Mouse (Mus musculus) megakaryocyte, embryonic 14.5 days (primary cell): ENCODE data around the gene Alk.

Experiments used
- FLI1 ChIP-seq: IDR thresholded peaks from 2 replicates; pipeline ENCODE4 v1.6.1; 2012; ENCODE audit warnings: low read length, inconsistent platforms, mixed read lengths
- GATA1 ChIP-seq: IDR thresholded peaks from 3 replicates; pipeline ENCODE4 v1.6.1; 2012; ENCODE audit warnings: mixed read lengths, low read length, inconsistent platforms, borderline replicate concordance

DNA sequence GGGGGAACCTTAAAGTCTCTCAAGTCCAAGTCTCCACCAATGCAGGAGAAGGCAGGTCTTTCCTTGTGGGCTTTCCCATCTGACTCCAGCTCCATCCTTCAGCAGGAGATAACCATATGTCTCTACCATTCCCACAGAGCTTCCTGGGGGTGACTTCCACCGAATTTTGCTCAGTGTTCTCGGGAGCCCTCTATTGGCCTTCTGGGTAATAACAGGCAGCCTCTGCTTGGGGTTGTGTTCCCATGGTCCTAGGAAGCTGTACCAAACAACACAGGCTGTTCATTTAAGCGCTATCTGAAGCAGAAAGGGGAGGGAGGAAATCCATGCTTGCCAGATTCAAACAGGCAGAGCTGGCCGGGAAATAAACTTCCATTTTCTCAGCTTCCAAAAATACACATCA lies 82.0 kb downstream of the Alk start:
- TF ChIP-seq FLI1 = no peak
- TF ChIP-seq GATA1 = no peak
